ENCODE assay signal across 21 mouse cellular contexts in genomic region chr7:25429886-25430784, GRCm38 (mm10). TPM values are rescaled to one million over a fixed set of nuclear protein-coding genes. Genes with fewer than 3 reads are reported as not detected.
DNase-seq lines count a peak whose midpoint lies in the region; ATAC-seq and TF ChIP-seq lines count a peak whose summit lies in the region.
"Had no signal": no experiment of that assay in that cellular context is flagged by ENCODE, and none has a peak within 500 bp of the region (broad histone marks: within the 10 kb centered on the region; RNA-seq: fewer than 3 reads in every experiment).

No protein-coding gene starts in this region.

- WGBS in lung, postnatal 0 days: 62% methylated on average over 4 of the region's 4 CpGs
- WGBS in stomach, embryonic 16.5 days: 58% methylated on average over 4 of the region's 4 CpGs

- no peak overlapping the region for H3K9ac ChIP-seq in lung, postnatal 0 days (replicated peaks; ENCODE audit: low read depth)
- H3K9ac ChIP-seq in MEL (ENCODE audit: control insufficient read depth, low read depth, low read length, poor library complexity, severe bottlenecking): no peak overlapping the region
- H3K9ac ChIP-seq in stomach, embryonic 16.5 days (ENCODE audit: low read length): no peak overlapping the region
- H3K9ac ChIP-seq: hindbrain, embryonic 12.5 days; limb, embryonic 13.5 days; liver, postnatal 0 days; midbrain, embryonic 12.5 days had no signal

- no peaks in the 10 kb centered on the region for H3K36me3 ChIP-seq in lung, postnatal 0 days (ENCODE audit: insufficient read depth, low read length)
- no peaks in the 10 kb centered on the region for H3K36me3 ChIP-seq in MEL (ENCODE audit: control insufficient read depth in 1 of 2, insufficient read depth in 2 of 2, low read length in 2 of 2)
- H3K36me3 ChIP-seq in stomach, embryonic 16.5 days (ENCODE audit: control insufficient read depth, insufficient read depth, low read length): no peaks in the 10 kb centered on the region
- H3K36me3 ChIP-seq: hindbrain, embryonic 12.5 days; limb, embryonic 13.5 days; midbrain, embryonic 12.5 days had no signal

- peak; percentile 85 for TF ChIP-seq EP300 in lung, postnatal 0 days (IDR thresholded peaks at IDR 0.05)
- TF ChIP-seq EP300 in MEL (IDR thresholded peaks at IDR 0.05; ENCODE audit: low read depth in 1 of 2, low read length in 2 of 2): no peak

- H3K4me3 ChIP-seq in lung, postnatal 0 days (ENCODE audit: low read depth, low read length): no peak overlapping the region
- H3K4me3 ChIP-seq in MEL (ENCODE audit: control insufficient read depth in 1 of 2, insufficient read depth in 1 of 2, low read depth in 2 of 2, low read length in 2 of 2): no peak overlapping the region
- no peak overlapping the region for H3K4me3 ChIP-seq in stomach, embryonic 16.5 days (replicated peaks; ENCODE audit: low read length)
- H3K4me3 ChIP-seq: hindbrain, embryonic 12.5 days; left cerebral cortex, adult 2 months; limb, embryonic 13.5 days; midbrain, embryonic 12.5 days; myocyte had no signal

- H3K27me3 ChIP-seq in lung, postnatal 0 days (replicated peaks; ENCODE audit: insufficient read depth, low read length): no peaks in the 10 kb centered on the region
- no peaks in the 10 kb centered on the region for H3K27me3 ChIP-seq in MEL (ENCODE audit: control insufficient read depth in 1 of 2, insufficient read depth in 2 of 2, low read length in 2 of 2)
- H3K27me3 ChIP-seq in stomach, embryonic 16.5 days (ENCODE audit: control insufficient read depth, insufficient read depth, low read length): no peaks in the 10 kb centered on the region
- H3K27me3 ChIP-seq: hindbrain, embryonic 12.5 days; limb, embryonic 13.5 days; midbrain, embryonic 12.5 days had no signal

- no peak for TF ChIP-seq RAD21 in MEL (IDR thresholded peaks at IDR 0.05; ENCODE audit: low read depth, low read length)

- no peak overlapping the region for H3K4me2 ChIP-seq in lung, postnatal 0 days (replicated peaks; ENCODE audit: low read depth, low read length)
- no peak overlapping the region for H3K4me2 ChIP-seq in stomach, embryonic 16.5 days (ENCODE audit: low read depth, low read length)
- H3K4me2 ChIP-seq: hindbrain, embryonic 12.5 days; limb, embryonic 13.5 days; midbrain, embryonic 12.5 days had no signal

- H3K79me2 ChIP-seq in MEL (ENCODE audit: control insufficient read depth, insufficient read depth, low read length, poor library complexity): no peaks in the 10 kb centered on the region

- peak; percentile 72 for DNase-seq in lung, postnatal 0 days (ENCODE audit: low spot score)
- DNase-seq in lung, postnatal 14 days: no peak
- DNase-seq in MEL (ENCODE audit: low read depth, low spot score): peak; percentile 9
- peak; percentile 59 for DNase-seq in gonadal fat pad, adult 2 months (ENCODE audit: low read depth)
- no peak for DNase-seq in urinary bladder, adult 2 months (ENCODE audit: low spot score)
- DNase-seq in ovary, postnatal 10 days (ENCODE audit: low spot score): no peak
- DNase-seq: adrenal gland, postnatal 14 days; cerebellum, adult 9-10 months; embryo, embryonic 11 days; heart, adult 18-20 months; kidney, adult 2 months; liver, postnatal 0 days; thymus, adult 18-20 months had no signal

- peaks cover 12% of the 10 kb centered on the region; the same call in 1 of the 2 replicates for H3K4me1 ChIP-seq in lung, postnatal 0 days (ENCODE audit: insufficient read depth, low read depth, low read length)
- H3K4me1 ChIP-seq in MEL (ENCODE audit: control insufficient read depth in 1 of 2, insufficient read depth in 2 of 2, low read length in 2 of 2): no peaks in the 10 kb centered on the region
- peaks cover 21% of the 10 kb centered on the region for H3K4me1 ChIP-seq in stomach, embryonic 16.5 days (ENCODE audit: control insufficient read depth, insufficient read depth, low read length)

- H3K9me3 ChIP-seq in lung, postnatal 0 days (ENCODE audit: low read length): no peaks in the 10 kb centered on the region
- no peaks in the 10 kb centered on the region for H3K9me3 ChIP-seq in MEL (replicated peaks; ENCODE audit: insufficient read depth, low read length)
- no peaks in the 10 kb centered on the region for H3K9me3 ChIP-seq in stomach, embryonic 16.5 days (replicated peaks; ENCODE audit: control insufficient read depth, low read length)
- H3K9me3 ChIP-seq: hindbrain, embryonic 12.5 days; limb, embryonic 13.5 days; midbrain, embryonic 12.5 days had no signal

- no peak for TF ChIP-seq CTCF in lung, postnatal 0 days (IDR thresholded peaks at IDR 0.05)
- no peak for TF ChIP-seq CTCF in MEL (IDR thresholded peaks at IDR 0.05 in 2 of 3, conservative IDR thresholded peaks at IDR 0.05 in 1 of 3; ENCODE audit: control insufficient read depth in 1 of 3, insufficient read depth in 1 of 3, low read depth in 2 of 3, low read length in 3 of 3, poor library complexity in 1 of 3, severe bottlenecking in 1 of 3)

- peak; percentile 63 for ATAC-seq in lung, postnatal 0 days
- ATAC-seq in stomach, embryonic 16.5 days (ENCODE audit: insufficient read depth, low FRiP score): peak; percentile 34; the same call in 1 of the 2 replicates
- ATAC-seq: forebrain, embryonic 14.5 days; liver, postnatal 0 days had no signal

- peak overlapping the region; percentile 34; the same call in 1 of the 2 replicates for H3K27ac ChIP-seq in lung, postnatal 0 days (ENCODE audit: low read length)
- no peak overlapping the region for H3K27ac ChIP-seq in MEL (ENCODE audit: control insufficient read depth, low read depth, low read length)
- peak overlapping the region; percentile 59; the same call in 1 of the 2 replicates for H3K27ac ChIP-seq in stomach, embryonic 16.5 days (ENCODE audit: low read length)
- H3K27ac ChIP-seq: hindbrain, embryonic 12.5 days; left cerebral cortex, adult 2 months; limb, embryonic 13.5 days; midbrain, embryonic 12.5 days had no signal

- no peak for TF ChIP-seq POLR2A in MEL (IDR thresholded peaks at IDR 0.05; ENCODE audit: control insufficient read depth in 1 of 2, insufficient read depth in 1 of 2, low read depth in 1 of 2, low read length in 2 of 2, poor library complexity in 1 of 2)

TF ChIP-seq in MEL, 35 proteins besides CTCF, POLR2A, EP300 and RAD21:
- TF ChIP-seq POLR2AphosphoS5 (IDR thresholded peaks at IDR 0.05; ENCODE audit: borderline replicate concordance, low read depth, low read length) (no peak), MEF2A (IDR thresholded peaks at IDR 0.05; ENCODE audit: extremely low read depth, insufficient replicate concordance, low read depth, low read length, poor library complexity, severe bottlenecking) (no peak), USF2 (IDR thresholded peaks at IDR 0.05; ENCODE audit: borderline replicate concordance in 1 of 2, insufficient read depth in 1 of 2, low read depth in 1 of 2, low read length in 2 of 2) (no peak), GATA1 (IDR thresholded peaks at IDR 0.05; ENCODE audit: low read depth, low read length) (no peak), ZKSCAN1 (IDR thresholded peaks at IDR 0.05; ENCODE audit: low read depth, low read length) (no peak), MAX (IDR thresholded peaks at IDR 0.05; ENCODE audit: low read length) (no peak), E2F4 (IDR thresholded peaks at IDR 0.05; ENCODE audit: borderline replicate concordance, low read depth, low read length) (no peak)

RNA-seq across cellular contexts. Expression of gene Cxcl17, which starts 17.4 kb away (rescaled TPM):
- 31.9 and 38.1 TPM in 2 replicates for polyA plus RNA-seq in lung, postnatal 0 days (2015; fragmentation: Nextera tagmentation; extraction: Ambion mirVana)
- total RNA-seq in MEL (2012; rRNA removed): not detected in 2 replicates
- not detected for polyA plus RNA-seq in MEL (2012; ENCODE audit: insufficient read depth in 1 of 2, insufficient read length in 2 of 2, low read depth in 1 of 2, low replicate concordance in 2 of 2, missing spikeins in 1 of 2)
- polyA plus RNA-seq in gonadal fat pad, adult 2 months (2012; rRNA removed): not detected in 2 replicates
- 0.61 and 0.64 TPM in 2 replicates for polyA plus RNA-seq in stomach, embryonic 16.5 days (2015; fragmentation: Nextera tagmentation; extraction: Ambion mirVana)
- 0.08 and 0.16 TPM in 2 replicates for polyA plus RNA-seq in urinary bladder, adult 2 months (2012; rRNA removed)
- total RNA-seq: adrenal gland, postnatal 14 days; left cerebral cortex, adult 2 months; neutrophil, adult 5-6 weeks had no signal
- polyA plus RNA-seq: forebrain, embryonic 14.5 days; liver, postnatal 0 days had no signal

RNA-seq across cellular contexts. Expression of gene Lipe, which starts 31.6 kb away (rescaled TPM):
- 19.8 and 21.4 TPM in 2 replicates for polyA plus RNA-seq in lung, postnatal 0 days (2015; fragmentation: Nextera tagmentation; extraction: Ambion mirVana)
- total RNA-seq in MEL (2012; rRNA removed): 4.1 and 4.5 TPM in 2 replicates
- 10 to 100 TPM in 1 of 2 experiments, not detected in 1; 15.4 TPM for polyA plus RNA-seq in MEL (2012; ENCODE audit: insufficient read depth in 1 of 2, insufficient read length in 2 of 2, low read depth in 1 of 2, low replicate concordance in 2 of 2, missing spikeins in 1 of 2)
- 664 and 702 TPM in 2 replicates for polyA plus RNA-seq in gonadal fat pad, adult 2 months (2012; rRNA removed)
- polyA plus RNA-seq in stomach, embryonic 16.5 days (2015; fragmentation: Nextera tagmentation; extraction: Ambion mirVana): 10.6 and 10.9 TPM in 2 replicates
- polyA plus RNA-seq in urinary bladder, adult 2 months (2012; rRNA removed): 24.8 and 25.1 TPM in 2 replicates

RNA-seq across cellular contexts. Expression of gene Ceacam1, which starts 47.3 kb away (rescaled TPM):
- 21.7 and 23.5 TPM in 2 replicates for polyA plus RNA-seq in lung, postnatal 0 days (2015; fragmentation: Nextera tagmentation; extraction: Ambion mirVana)
- total RNA-seq in MEL (2012; rRNA removed): 0.27 and 0.46 TPM in 2 replicates
- 1 to 10 TPM in 1 of 2 experiments, not detected in 1; 1.5 TPM for polyA plus RNA-seq in MEL (2012; ENCODE audit: insufficient read depth in 1 of 2, insufficient read length in 2 of 2, low read depth in 1 of 2, low replicate concordance in 2 of 2, missing spikeins in 1 of 2)
- polyA plus RNA-seq in gonadal fat pad, adult 2 months (2012; rRNA removed): 7.4 and 8.9 TPM in 2 replicates
- 98.3 and 139 TPM in 2 replicates for polyA plus RNA-seq in stomach, embryonic 16.5 days (2015; fragmentation: Nextera tagmentation; extraction: Ambion mirVana)
- polyA plus RNA-seq in urinary bladder, adult 2 months (2012; rRNA removed): 7.9 and 8.5 TPM in 2 replicates
- polyA plus RNA-seq: myocyte had no signal

Comparison
In these comparisons a context has a peak if more than half of its experiments do, and no peak if none do; other contexts are left out.
1. DNase-seq: peak in lung, postnatal 0 days (single experiment), MEL (single experiment) and gonadal fat pad, adult 2 months (single experiment); none in lung, postnatal 14 days (single experiment), urinary bladder, adult 2 months (single experiment) and ovary, postnatal 10 days (single experiment).
2. RNA of gene Cxcl17, which starts 17.4 kb away (polyA plus RNA-seq): 31.9 to 38.1 TPM in lung, postnatal 0 days; 0.61 to 0.64 TPM in stomach, embryonic 16.5 days, not detected in gonadal fat pad, adult 2 months, 0.08 to 0.16 TPM in urinary bladder, adult 2 months and not detected in MEL; every median in the first group is over 10 times any median in the second.
3. RNA of gene Lipe, which starts 31.6 kb away (polyA plus RNA-seq): 664 to 702 TPM in gonadal fat pad, adult 2 months; 24.8 to 25.1 TPM in urinary bladder, adult 2 months, 19.8 to 21.4 TPM in lung, postnatal 0 days, 15.4 TPM in MEL and 10.6 to 10.9 TPM in stomach, embryonic 16.5 days; every median in the first group is over 10 times any median in the second.